Mouse (Mus musculus) embryonic facial prominence, embryonic 14.5 days (tissue): ENCODE data around the gene Hoxc8. TPM values are rescaled to one million over a fixed set of nuclear protein-coding genes. Genes with fewer than 3 reads are reported as not detected.

ENCODE experiments used
- ATAC-seq: fragments of 200-750 bp; cut with Nextera tagmentation; 2 replicates; pipeline ENCODE4 v1.8.0; 2017; ENCODE audit warnings: low read depth, moderate number of reproducible peaks, moderate TSS enrichment
- DNase-seq: peaks from one replicate; pipeline ENCODE4 v3.0.0-alpha.2; 2015; ENCODE audit warnings: low spot score
- H3K27ac ChIP-seq: fragments of 300-500 bp; sonication (generic); replicated peaks from 2 replicates; pipeline ENCODE4 v1.5.1; 2014; ENCODE audit warnings: low read depth, mild to moderate bottlenecking, low read length, moderate library complexity
- H3K27me3 ChIP-seq: fragments of 300-500 bp; sonication (generic); replicated peaks from 2 replicates; pipeline ENCODE4 v1.6.1; 2014; ENCODE audit warnings: low read length; ENCODE audit not compliant: control insufficient read depth, insufficient read depth
- H3K36me3 ChIP-seq: fragments of 300-500 bp; sonication (generic); 2 replicates; pipeline ENCODE4 v1.6.1; 2014; ENCODE audit warnings: low read length, mixed read lengths; ENCODE audit not compliant: control insufficient read depth, insufficient read depth
- H3K4me1 ChIP-seq: fragments of 300-500 bp; sonication (generic); 2 replicates; pipeline ENCODE4 v1.6.1; 2014; ENCODE audit warnings: antibody characterized with exemption, low read length; ENCODE audit not compliant: control insufficient read depth, insufficient read depth
- H3K4me2 ChIP-seq: fragments of 300-500 bp; sonication (generic); 2 replicates; pipeline ENCODE4 v1.6.1; 2014; ENCODE audit warnings: low read depth, mild to moderate bottlenecking, low read length, moderate library complexity, mixed read lengths
- H3K4me3 ChIP-seq: fragments of 300-500 bp; sonication (generic); 2 replicates; pipeline ENCODE4 v1.5.1; 2014; ENCODE audit warnings: low read depth, mild to moderate bottlenecking, low read length
- H3K9ac ChIP-seq: fragments of 300-500 bp; sonication (generic); 2 replicates; pipeline ENCODE4 v1.6.1; 2014; ENCODE audit warnings: low read depth, mild to moderate bottlenecking, low read length, moderate library complexity, mixed read lengths
- H3K9me3 ChIP-seq: fragments of 300-500 bp; sonication (generic); 2 replicates; pipeline ENCODE4 v1.6.1; 2016; ENCODE audit warnings: low read length; ENCODE audit not compliant: control insufficient read depth
- WGBS: fragments of 180-500 bp; shearing (Covaris S2); extraction: QIAGEN DNeasy Blood & Tissue Kit; methylation state at CpG from one replicate; pipeline ENCODE4 v1.1.7; 2014; 5-methylcytosine and 5-hydroxymethylcytosine counted together
- polyA plus RNA-seq: library from polyadenylated mRNA; unstranded; fragments of >200 nt; fragmentation: Nextera tagmentation; extraction: Ambion mirVana; gene quantifications from 2 replicates; pipeline ENCODE4 v1.2.1, GENCODE M21; 2014

Gene Hoxc8
- polyA plus RNA-seq, 1 experiment from 2014 or later: not detected

DNA sequence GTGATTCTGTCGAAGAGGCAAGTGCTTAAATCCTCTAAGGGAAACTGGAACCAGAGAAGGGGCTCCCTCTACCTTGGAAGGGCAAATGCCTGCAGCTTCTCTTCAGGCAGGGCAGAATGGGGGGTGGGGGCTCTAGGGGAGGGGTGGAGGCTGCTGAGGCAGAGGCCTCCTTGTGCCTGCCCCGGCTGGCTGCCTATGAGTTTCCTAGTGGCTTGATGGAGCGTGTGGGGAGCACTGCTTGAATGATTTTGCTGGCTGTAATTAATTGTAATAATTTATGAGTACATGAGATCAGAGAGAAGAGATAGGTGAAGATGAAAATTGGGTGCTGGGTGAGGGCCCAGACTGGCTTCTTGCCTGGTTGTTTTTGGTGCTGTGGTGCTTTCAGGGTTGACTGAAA lies 5.5 kb upstream of the Hoxc8 start:
- DNase-seq (no peak), ATAC-seq (no peak)
- peaks cover 99% of the 10 kb centered on the region for H3K27me3 ChIP-seq
- no peaks in the 10 kb centered on the region for H3K36me3 ChIP-seq
- H3K4me1 ChIP-seq: no peaks in the 10 kb centered on the region
- H3K9ac ChIP-seq: no peak overlapping the region
- H3K9me3 ChIP-seq: no peaks in the 10 kb centered on the region
- WGBS: 9% methylated on average over 3 of the region's 3 CpGs
- H3K4me2 ChIP-seq: no peak overlapping the region
- H3K27ac ChIP-seq: no peak overlapping the region
- H3K4me3 ChIP-seq: no peak overlapping the region

DNA sequence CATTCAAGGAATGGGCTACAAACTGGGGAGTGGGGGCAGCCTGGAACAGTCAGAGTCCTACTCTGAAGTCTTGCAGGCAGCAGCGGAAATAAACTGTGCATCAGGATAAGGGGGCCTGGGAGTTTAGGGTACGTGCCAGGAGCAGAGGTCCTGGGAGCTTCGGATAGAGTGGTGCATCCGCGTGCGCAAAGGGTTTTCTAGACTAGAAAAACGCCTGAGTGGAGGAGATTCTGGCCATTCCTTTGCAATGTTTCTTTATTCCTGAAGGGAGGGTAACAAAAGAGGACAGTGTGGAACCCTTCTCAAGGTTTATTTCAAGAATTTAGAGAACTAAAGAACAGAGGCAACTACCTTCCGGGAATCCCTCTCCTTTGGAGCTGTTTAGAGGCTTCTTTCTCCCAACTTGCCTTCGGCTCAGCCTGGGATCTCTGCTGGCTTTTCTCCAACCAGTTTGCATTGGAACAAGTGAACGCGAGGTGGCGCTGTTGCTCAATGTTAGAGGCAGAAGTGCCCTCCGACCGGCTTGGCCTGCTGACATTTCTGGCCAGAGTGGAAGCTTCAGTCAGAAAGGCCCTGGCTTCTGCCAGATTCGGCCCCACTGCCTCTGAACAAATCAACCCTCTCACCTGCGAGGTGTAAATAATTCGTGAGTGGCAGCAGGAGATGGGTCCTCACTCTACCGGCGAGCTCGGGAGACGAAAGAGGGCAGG lies 3.1 kb upstream of the Hoxc8 start:
- Histone ChIP-seq H3K4me2 (no peak overlapping the region), H3K9me3 (no peaks in the 10 kb centered on the region), H3K4me3 (no peak overlapping the region), H3K27ac (no peak overlapping the region), H3K4me1 (no peaks in the 10 kb centered on the region), H3K36me3 (no peaks in the 10 kb centered on the region), H3K27me3 (peaks cover 97% of the 10 kb centered on the region), H3K9ac (no peak overlapping the region)
- DNase-seq: peak; percentile 88
- ATAC-seq: no peak
- WGBS: 5% methylated on average over 21 of the region's 21 CpGs

DNA sequence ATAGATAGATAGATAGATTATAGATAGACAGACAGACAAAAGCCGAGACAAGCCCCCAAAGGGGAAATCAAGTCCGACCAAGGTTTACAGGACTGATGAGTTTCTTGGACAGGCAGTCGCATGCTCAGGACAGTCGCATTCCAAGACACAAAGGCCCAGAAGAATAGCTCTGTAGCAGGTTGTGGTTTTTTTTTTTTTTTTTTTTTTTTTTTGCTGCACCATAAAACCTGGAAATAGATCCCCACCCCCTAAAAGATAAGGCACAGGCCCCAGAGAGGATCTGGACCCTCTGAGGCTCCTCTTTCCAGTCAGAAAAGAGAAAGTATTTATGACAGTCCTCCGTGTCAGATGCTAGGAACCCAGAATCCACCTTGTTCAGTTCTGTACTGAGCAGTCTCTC lies 2.3 kb upstream of the Hoxc8 start:
- DNase-seq (no peak), ATAC-seq (no peak)
- H3K9ac ChIP-seq: no peak overlapping the region
- WGBS: 19% methylated on average over 5 of the region's 5 CpGs
- H3K9me3 ChIP-seq: no peaks in the 10 kb centered on the region
- H3K36me3 ChIP-seq: no peaks in the 10 kb centered on the region
- no peak overlapping the region for H3K4me3 ChIP-seq
- no peak overlapping the region for H3K4me2 ChIP-seq
- H3K27ac ChIP-seq: no peak overlapping the region
- no peaks in the 10 kb centered on the region for H3K4me1 ChIP-seq
- H3K27me3 ChIP-seq: peaks cover 97% of the 10 kb centered on the region

DNA sequence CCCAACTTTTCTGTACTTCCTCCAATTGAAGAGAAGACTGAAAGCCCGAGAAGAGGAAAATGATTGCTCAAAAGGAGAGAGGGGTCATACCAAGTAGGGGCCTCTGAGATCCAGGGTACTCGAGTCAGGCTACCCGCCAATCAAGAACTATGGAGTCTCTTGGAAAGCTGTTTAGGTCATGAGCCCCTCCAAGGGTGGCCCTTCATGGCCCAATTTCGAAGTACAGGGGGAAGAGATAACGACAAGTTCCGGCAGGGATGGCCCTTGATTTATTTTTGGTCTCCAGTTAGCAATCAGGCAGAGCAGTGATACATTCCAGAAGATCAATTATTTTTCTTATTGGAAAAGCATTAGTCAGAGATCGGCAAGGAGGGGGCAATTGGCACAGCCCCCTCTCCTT lies 1.4 kb downstream of the Hoxc8 start:
- Histone ChIP-seq H3K9ac (no peak overlapping the region), H3K4me2 (no peak overlapping the region), H3K27me3 (peaks cover 96% of the 10 kb centered on the region), H3K4me3 (no peak overlapping the region), H3K27ac (no peak overlapping the region), H3K36me3 (no peaks in the 10 kb centered on the region), H3K4me1 (no peaks in the 10 kb centered on the region), H3K9me3 (no peaks in the 10 kb centered on the region)
- DNase-seq: no peak
- ATAC-seq: no peak
- WGBS: 3% methylated on average over 7 of the region's 7 CpGs

DNA sequence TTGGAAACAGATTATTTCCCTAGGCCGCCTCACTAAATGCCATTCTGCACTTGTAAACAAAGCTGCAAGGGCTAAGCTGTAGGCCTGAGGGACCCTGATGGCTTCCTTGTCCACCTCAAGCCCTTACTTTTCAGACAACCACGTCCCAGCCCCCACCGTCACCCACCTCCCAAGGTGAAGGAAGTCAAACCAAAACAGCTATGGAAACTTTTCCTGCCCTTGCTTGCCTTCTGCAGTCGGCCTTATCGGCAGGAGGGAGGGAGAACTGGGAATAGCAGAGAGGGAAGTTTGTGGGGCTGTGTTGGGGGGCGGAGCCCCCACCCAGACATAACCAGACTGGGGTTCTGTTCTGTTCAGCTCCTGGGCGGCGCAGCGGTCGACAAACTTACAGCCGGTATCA lies 1.8 kb downstream of the Hoxc8 start:
- Histone ChIP-seq H3K36me3 (no peaks in the 10 kb centered on the region), H3K4me2 (no peak overlapping the region), H3K9me3 (no peaks in the 10 kb centered on the region), H3K9ac (no peak overlapping the region), H3K27ac (no peak overlapping the region), H3K27me3 (peaks cover 96% of the 10 kb centered on the region), H3K4me1 (no peaks in the 10 kb centered on the region), H3K4me3 (no peak overlapping the region)
- 3% methylated on average over 11 of the region's 11 CpGs for WGBS
- no peak for DNase-seq
- no peak for ATAC-seq

DNA sequence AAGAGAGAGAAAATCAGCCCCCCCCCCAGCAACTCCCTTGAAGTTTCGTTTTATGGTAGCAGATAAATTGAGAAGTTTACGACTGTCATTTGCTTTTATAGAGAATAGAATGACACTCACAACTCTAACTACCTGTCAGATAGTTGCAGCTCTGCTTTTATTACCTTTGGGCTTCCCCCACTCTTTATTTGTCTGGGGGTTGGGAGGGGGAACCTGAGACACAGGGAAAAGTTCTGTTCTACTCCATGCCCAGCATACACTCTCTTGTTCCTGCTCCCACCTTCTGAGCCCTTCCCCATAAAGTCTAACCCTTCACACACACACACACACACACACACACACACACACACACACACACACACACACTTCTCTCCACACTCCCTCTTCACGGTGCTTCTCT lies 2.5 kb downstream of the Hoxc8 start:
- H3K36me3 ChIP-seq: no peaks in the 10 kb centered on the region
- H3K9me3 ChIP-seq: no peaks in the 10 kb centered on the region
- no peaks in the 10 kb centered on the region for H3K4me1 ChIP-seq
- no peak overlapping the region for H3K9ac ChIP-seq
- peaks cover 96% of the 10 kb centered on the region for H3K27me3 ChIP-seq
- H3K27ac ChIP-seq: no peak overlapping the region
- no peak overlapping the region for H3K4me2 ChIP-seq
- DNase-seq: no peak
- ATAC-seq: no peak
- 0% methylated on average over 3 of the region's 3 CpGs for WGBS
- no peak overlapping the region for H3K4me3 ChIP-seq

DNA sequence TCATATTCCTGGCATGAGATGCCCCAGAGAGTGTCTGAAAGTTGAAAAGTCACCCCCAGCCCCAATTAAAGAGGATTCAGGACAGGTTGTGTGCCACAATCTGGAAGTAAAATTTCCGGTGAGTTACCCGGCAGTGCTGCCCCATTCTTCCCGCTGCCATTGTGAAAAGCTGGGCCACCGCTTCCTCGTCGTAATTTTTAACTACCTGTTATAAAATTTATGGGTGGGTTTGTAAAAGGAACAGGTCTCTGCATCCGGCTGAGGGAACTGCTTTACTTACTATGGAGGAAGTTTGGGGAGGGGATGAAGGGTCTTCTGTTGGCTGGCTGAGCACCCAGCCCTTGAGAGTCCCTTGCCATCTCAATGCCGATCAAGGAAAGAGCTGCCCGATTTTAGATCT lies 6.1 kb downstream of the Hoxc8 start:
- no peak overlapping the region for H3K4me3 ChIP-seq
- ATAC-seq (no peak), DNase-seq (no peak)
- peaks cover 98% of the 10 kb centered on the region for H3K27me3 ChIP-seq
- no peaks in the 10 kb centered on the region for H3K9me3 ChIP-seq
- 2% methylated on average over 9 of the region's 9 CpGs for WGBS
- no peak overlapping the region for H3K4me2 ChIP-seq
- peaks cover 15% of the 10 kb centered on the region; the same call in 1 of the 2 replicates for H3K4me1 ChIP-seq
- H3K36me3 ChIP-seq: no peaks in the 10 kb centered on the region
- no peak overlapping the region for H3K27ac ChIP-seq
- no peak overlapping the region for H3K9ac ChIP-seq

DNA sequence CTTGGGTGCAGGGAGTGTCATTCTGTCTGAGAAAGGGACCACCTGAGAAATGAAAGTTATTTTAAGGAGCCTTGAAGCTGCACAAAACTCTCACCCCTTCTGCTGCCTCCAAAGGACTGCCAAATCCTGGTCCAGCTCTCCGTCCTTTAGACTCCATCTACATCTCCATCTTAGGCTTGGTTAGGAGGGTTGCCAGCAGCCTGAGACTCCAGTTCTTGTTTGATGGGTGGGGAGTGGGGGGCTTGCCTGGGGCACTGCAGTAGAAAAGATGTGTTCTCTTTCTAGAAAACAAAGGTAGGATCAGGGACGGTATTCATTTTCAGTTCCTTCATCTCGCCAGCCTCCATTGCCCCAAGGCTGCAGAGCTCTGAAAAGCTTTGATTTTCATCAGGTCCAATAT lies 7.0 kb downstream of the Hoxc8 start:
- ATAC-seq (no peak), DNase-seq (no peak)
- H3K9ac ChIP-seq: no peak overlapping the region
- H3K36me3 ChIP-seq: no peaks in the 10 kb centered on the region
- 0% methylated on average over 3 of the region's 3 CpGs for WGBS
- no peak overlapping the region for H3K4me2 ChIP-seq
- H3K4me3 ChIP-seq: no peak overlapping the region
- H3K27me3 ChIP-seq: peaks cover 98% of the 10 kb centered on the region
- peaks cover 15% of the 10 kb centered on the region; the same call in 1 of the 2 replicates for H3K4me1 ChIP-seq
- no peak overlapping the region for H3K27ac ChIP-seq
- no peaks in the 10 kb centered on the region for H3K9me3 ChIP-seq

DNA sequence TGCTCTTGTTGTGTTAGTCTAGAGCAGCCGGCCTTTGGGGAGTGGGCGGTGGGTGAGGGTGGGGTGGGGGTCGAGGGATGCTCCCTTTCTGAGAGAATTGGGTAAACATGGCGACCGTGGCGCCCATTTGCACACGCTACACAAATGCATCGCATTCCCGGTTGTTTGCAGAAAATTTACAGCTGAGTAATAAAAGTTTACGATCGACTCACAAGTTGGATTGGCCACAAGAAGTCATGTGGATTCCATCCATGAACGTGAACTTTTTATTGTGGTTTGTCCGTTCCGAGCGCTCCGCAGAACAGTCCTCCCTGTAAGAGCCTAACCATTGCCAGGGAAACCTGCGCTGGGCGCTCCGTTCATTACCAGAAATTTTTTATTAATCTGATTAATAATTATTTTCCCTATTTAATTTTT lies 7.5 kb downstream of the Hoxc8 start, which contains the start of gene Hoxc6:
Gene Hoxc6 (plus strand): TSS at position 319 of the 417 bp plus-strand sequence.
- Histone ChIP-seq H3K27me3 (peaks cover 98% of the 10 kb centered on the region), H3K9me3 (no peaks in the 10 kb centered on the region), H3K4me1 (peaks cover 15% of the 10 kb centered on the region; the same call in 1 of the 2 replicates), H3K36me3 (no peaks in the 10 kb centered on the region), H3K27ac (no peak within 1 kb of the TSS), H3K4me2 (peak within 1 kb of the TSS; percentile 72), H3K9ac (no peak within 1 kb of the TSS), H3K4me3 (peak within 1 kb of the TSS; percentile 44)
- ATAC-seq (no peak), DNase-seq (no peak)
- 2% methylated on average over 19 of the region's 19 CpGs for WGBS
